Mouse (Mus musculus): ENCODE results near the gene Chst12. TPM values are rescaled to one million over a fixed set of nuclear protein-coding genes. Genes with fewer than 3 reads are reported as not detected.
A peak's percentile ranks its signal among the peaks of the same experiment; 100 is the strongest.

Chst12 gene
- polyA plus RNA-seq, 1 experiment from 2014 or later: 14.5 TPM

GRCm38 (mm10) chr5:140540106-140540505 lies 34.8 kb downstream of the Chst12 start:
- H3K9me3 ChIP-seq (replicated peaks; ENCODE audit: low read length): no peaks in the 10 kb centered on the region
- ATAC-seq (replicated peaks; ENCODE audit: low FRiP score, low read depth): 0 out of 2 replicates have a peak, but pooled peaks have one; percentile 26
- no peaks in the 10 kb centered on the region for H3K36me3 ChIP-seq (ENCODE audit: insufficient read depth, low read length)
- WGBS: 14% methylated on average over 8 of the region's 8 CpGs
- no peak overlapping the region for H3K9ac ChIP-seq (ENCODE audit: low read depth, low read length)
- no peaks in the 10 kb centered on the region for H3K4me1 ChIP-seq (replicated peaks; ENCODE audit: insufficient read depth, low read length)
- peak; percentile 91 for TF ChIP-seq CTCF (IDR thresholded peaks at IDR 0.05; ENCODE audit: low read depth)
- H3K27ac ChIP-seq: no peak overlapping the region
- no peak overlapping the region for H3K4me2 ChIP-seq (ENCODE audit: low read length)
- peak; percentile 84 for DNase-seq (ENCODE audit: low spot score)
- H3K27me3 ChIP-seq (ENCODE audit: insufficient read depth, low read length): no peaks in the 10 kb centered on the region
- H3K4me3 ChIP-seq (replicated peaks; ENCODE audit: low read depth, low read length): no peak overlapping the region

- Histone ChIP-seq H3K4me2 (ENCODE audit: low read length) (no peak overlapping the region), H3K27ac (no peak overlapping the region), H3K4me3 (replicated peaks; ENCODE audit: low read depth, low read length) (no peak overlapping the region), H3K9ac (ENCODE audit: low read depth, low read length) (no peak overlapping the region), H3K9me3 (replicated peaks; ENCODE audit: low read length) (no peaks in the 10 kb centered on the region), H3K27me3 (ENCODE audit: insufficient read depth, low read length) (no peaks in the 10 kb centered on the region), H3K36me3 (ENCODE audit: insufficient read depth, low read length) (no peaks in the 10 kb centered on the region), H3K4me1 (replicated peaks; ENCODE audit: insufficient read depth, low read length) (no peaks in the 10 kb centered on the region)
- WGBS: 68% methylated on average over 9 of the region's 9 CpGs
- DNase-seq (ENCODE audit: low spot score) (no peak), ATAC-seq (replicated peaks; ENCODE audit: low FRiP score, low read depth) (no peak)
- no peak for TF ChIP-seq CTCF (IDR thresholded peaks at IDR 0.05; ENCODE audit: low read depth)
These were observed 37.6 kb downstream of the Chst12 start for GRCm38 (mm10) chr5:140542811-140543575.

GRCm38 (mm10) chr5:140545651-140546050 lies 40.3 kb downstream of the Chst12 start:
- ATAC-seq (replicated peaks; ENCODE audit: low FRiP score, low read depth): no peak
- no peaks in the 10 kb centered on the region; the same call in 1 of the 2 replicates for H3K4me1 ChIP-seq (replicated peaks; ENCODE audit: insufficient read depth, low read length)

GRCm38 (mm10) chr5:140546332-140546731 lies 41.0 kb downstream of the Chst12 start:
- TF ChIP-seq CTCF (IDR thresholded peaks at IDR 0.05; ENCODE audit: low read depth): peak; percentile 25; the same call in 1 of the 2 replicates
- Histone ChIP-seq H3K27ac (no peak overlapping the region), H3K4me3 (replicated peaks; ENCODE audit: low read depth, low read length) (no peak overlapping the region), H3K27me3 (ENCODE audit: insufficient read depth, low read length) (no peaks in the 10 kb centered on the region), H3K4me2 (ENCODE audit: low read length) (no peak overlapping the region), H3K4me1 (replicated peaks; ENCODE audit: insufficient read depth, low read length) (no peaks in the 10 kb centered on the region; the same call in 1 of the 2 replicates), H3K36me3 (ENCODE audit: insufficient read depth, low read length) (no peaks in the 10 kb centered on the region), H3K9ac (ENCODE audit: low read depth, low read length) (no peak overlapping the region), H3K9me3 (replicated peaks; ENCODE audit: low read length) (no peaks in the 10 kb centered on the region)
- ATAC-seq (replicated peaks; ENCODE audit: low FRiP score, low read depth) (no peak), DNase-seq (ENCODE audit: low spot score) (no peak)
- WGBS: 84% methylated on average over 19 of the region's 19 CpGs

More at GRCm38 (mm10) chr5:140545651-140546050, 40.3 kb downstream of the Chst12 start:
- Histone ChIP-seq H3K27ac (no peak overlapping the region), H3K36me3 (ENCODE audit: insufficient read depth, low read length) (no peaks in the 10 kb centered on the region), H3K4me3 (replicated peaks; ENCODE audit: low read depth, low read length) (no peak overlapping the region), H3K9me3 (replicated peaks; ENCODE audit: low read length) (no peaks in the 10 kb centered on the region), H3K4me2 (ENCODE audit: low read length) (no peak overlapping the region), H3K27me3 (ENCODE audit: insufficient read depth, low read length) (no peaks in the 10 kb centered on the region), H3K9ac (ENCODE audit: low read depth, low read length) (no peak overlapping the region)
- 46% methylated on average over 6 of the region's 6 CpGs for WGBS
- no peak for DNase-seq (ENCODE audit: low spot score)
- TF ChIP-seq CTCF (IDR thresholded peaks at IDR 0.05; ENCODE audit: low read depth): no peak

GRCm38 (mm10) chr5:140549306-140550047 lies 44.1 kb downstream of the Chst12 start:
- H3K27me3 ChIP-seq (ENCODE audit: insufficient read depth, low read length): no peaks in the 10 kb centered on the region
- peak; percentile 69 for DNase-seq (ENCODE audit: low spot score)
- no peaks in the 10 kb centered on the region; the same call in 1 of the 2 replicates for H3K4me1 ChIP-seq (replicated peaks; ENCODE audit: insufficient read depth, low read length)
- H3K4me3 ChIP-seq (replicated peaks; ENCODE audit: low read depth, low read length): no peak overlapping the region
- TF ChIP-seq CTCF (IDR thresholded peaks at IDR 0.05; ENCODE audit: low read depth): no peak
- H3K9me3 ChIP-seq (replicated peaks; ENCODE audit: low read length): no peaks in the 10 kb centered on the region
- H3K36me3 ChIP-seq (ENCODE audit: insufficient read depth, low read length): no peaks in the 10 kb centered on the region
- no peak overlapping the region for H3K4me2 ChIP-seq (ENCODE audit: low read length)
- 37% methylated on average over 17 of the region's 17 CpGs for WGBS
- ATAC-seq (replicated peaks; ENCODE audit: low FRiP score, low read depth): peak; percentile 59
- no peak overlapping the region for H3K27ac ChIP-seq
- H3K9ac ChIP-seq (ENCODE audit: low read depth, low read length): no peak overlapping the region

DNA sequence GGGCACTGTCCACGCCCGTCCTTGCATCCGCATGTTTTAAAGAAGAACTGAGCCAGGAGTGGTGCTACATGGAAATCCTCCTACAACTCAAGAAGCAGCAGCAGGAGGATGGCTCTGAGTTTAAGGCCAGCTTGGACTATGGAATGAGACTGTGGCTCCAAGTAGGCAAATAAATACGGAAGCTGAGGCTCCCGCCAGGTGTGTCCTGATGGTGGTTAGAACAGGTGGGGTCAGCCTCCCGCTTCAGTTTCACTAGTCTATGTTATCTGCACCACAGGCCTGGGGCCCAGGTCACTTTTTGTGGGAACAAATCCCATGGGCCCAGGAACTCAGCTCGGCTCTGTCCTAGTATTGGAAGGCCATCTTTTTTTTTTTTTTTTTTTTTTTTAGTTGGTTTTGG lies 48.4 kb downstream of the Chst12 start:
- DNase-seq (ENCODE audit: low spot score) (no peak), ATAC-seq (replicated peaks; ENCODE audit: low FRiP score, low read depth) (no peak)
- H3K4me1 ChIP-seq (replicated peaks; ENCODE audit: insufficient read depth, low read length): no peaks in the 10 kb centered on the region; the same call in 1 of the 2 replicates
- H3K36me3 ChIP-seq (ENCODE audit: insufficient read depth, low read length): no peaks in the 10 kb centered on the region
- TF ChIP-seq CTCF (IDR thresholded peaks at IDR 0.05; ENCODE audit: low read depth): no peak
- H3K9me3 ChIP-seq (replicated peaks; ENCODE audit: low read length): no peaks in the 10 kb centered on the region
- no peak overlapping the region for H3K4me2 ChIP-seq (ENCODE audit: low read length)
- H3K27ac ChIP-seq: no peak overlapping the region
- H3K9ac ChIP-seq (ENCODE audit: low read depth, low read length): no peak overlapping the region
- no peaks in the 10 kb centered on the region for H3K27me3 ChIP-seq (ENCODE audit: insufficient read depth, low read length)
- 88% methylated on average over 7 of the region's 7 CpGs for WGBS
- H3K4me3 ChIP-seq (replicated peaks; ENCODE audit: low read depth, low read length): no peak overlapping the region
